Mouse (Mus musculus) layer of hippocampus, postnatal 10 days (tissue): ENCODE measurements around the gene I0C0044D17Rik. TPM values are rescaled to one million over a fixed set of nuclear protein-coding genes. Genes with fewer than 3 reads are reported as not detected.

Experiments used
- DNase-seq, 2 experiments: peaks; one replicate each; pipeline ENCODE4 v3.0.0; 2021; ENCODE audit warnings: low spot score in 2 of 2
- total RNA-seq, 2 experiments: library from RNA; stranded (reverse); gene quantifications; 2 replicates each; pipeline ENCODE4 v1.2.3; 2021

I0C0044D17Rik gene
- total RNA-seq, 2 experiments from 2014 or later: not detected

DNA sequence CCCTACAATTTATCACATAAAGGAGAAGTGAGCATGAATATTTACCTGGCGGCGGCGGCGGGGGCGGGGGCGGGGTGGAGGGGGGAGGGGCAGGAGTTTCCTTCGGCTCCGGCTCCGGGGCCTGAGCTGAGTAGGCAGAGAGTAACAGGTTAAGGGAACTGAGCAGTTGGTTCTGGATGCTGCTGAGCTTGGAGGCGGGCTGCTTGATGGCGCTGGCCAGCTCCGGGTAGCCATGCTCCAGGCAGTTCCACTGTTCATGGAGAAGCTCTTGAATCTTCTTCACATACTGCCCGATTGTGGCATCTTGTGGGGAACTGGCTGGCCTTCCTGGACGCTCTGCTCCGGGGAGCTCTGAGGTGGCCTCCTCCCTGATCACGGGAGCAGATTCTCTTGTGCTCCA lies 45.4 kb downstream of the I0C0044D17Rik start:
- no peak for DNase-seq

DNA sequence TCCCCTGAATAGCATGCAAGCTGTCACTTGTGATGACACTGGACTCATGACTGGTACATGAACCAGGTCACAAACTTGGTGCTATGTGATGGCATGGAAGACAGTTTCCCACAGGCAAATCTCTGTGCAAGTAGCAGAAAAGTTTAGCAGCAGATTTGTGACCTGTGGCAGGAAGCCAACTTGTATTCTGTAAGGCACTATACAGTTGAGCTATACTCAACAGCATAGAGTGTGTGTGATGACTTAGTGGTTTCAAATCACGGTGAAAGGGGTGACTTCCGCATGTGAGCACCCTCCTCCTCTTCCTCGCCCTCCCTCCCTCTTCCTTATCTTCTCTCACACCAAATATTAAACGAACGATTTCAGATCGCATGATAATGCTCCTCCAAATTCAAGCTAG lies 46.2 kb downstream of the I0C0044D17Rik start:
- no peak for DNase-seq

DNA sequence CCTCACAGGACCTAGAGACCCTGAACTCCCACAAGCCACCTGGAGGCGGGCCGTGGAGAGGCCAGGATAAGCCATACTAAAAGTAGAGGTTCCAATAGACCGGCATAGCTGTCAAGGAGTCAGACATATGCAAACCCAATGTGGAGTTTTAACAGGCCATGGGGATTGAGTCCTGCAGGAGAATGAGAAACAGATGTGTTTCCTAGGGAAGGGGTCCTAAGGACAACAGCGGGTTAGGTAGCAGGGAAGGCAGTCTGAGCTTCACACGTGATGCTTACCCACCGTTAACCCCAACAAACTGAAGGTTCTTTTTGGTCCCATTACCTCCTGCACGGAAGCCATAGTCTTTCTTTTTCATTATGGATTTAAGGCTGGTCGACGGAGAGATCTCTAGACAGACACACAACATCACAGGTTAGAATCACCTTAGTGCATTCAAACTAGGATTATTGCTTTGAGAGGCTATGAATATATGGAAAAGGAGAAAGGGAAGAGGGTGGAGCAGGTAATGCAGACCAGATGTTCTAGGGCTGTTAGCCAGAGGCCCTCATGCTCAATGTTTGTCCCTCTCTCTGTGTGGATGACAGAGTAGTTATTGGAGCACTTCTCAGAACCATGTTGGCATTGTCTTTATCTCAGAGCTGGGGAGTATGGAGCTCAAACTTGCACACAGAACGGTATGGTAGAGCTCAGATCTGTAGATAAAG lies 46.8 kb downstream of the I0C0044D17Rik start:
- DNase-seq: no peak

DNA sequence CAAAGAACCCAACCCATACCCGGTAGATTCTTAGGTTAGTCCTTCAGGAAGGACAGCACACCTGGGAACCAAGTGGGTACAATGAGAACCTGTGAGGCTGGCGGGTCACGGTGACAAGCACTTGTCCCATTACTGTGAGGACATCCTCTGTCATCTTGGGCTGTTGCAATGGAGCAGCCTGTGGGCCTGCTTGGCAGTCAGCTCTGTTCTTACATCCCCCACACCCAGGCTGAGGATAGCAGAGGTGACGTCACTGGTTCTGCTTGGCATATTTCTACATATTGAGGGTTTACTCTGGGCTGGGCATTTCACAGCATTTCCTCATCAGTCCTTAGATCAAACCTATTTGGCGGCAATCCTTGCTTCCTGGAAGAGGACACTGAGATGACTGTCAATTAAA lies 49.9 kb downstream of the I0C0044D17Rik start:
- DNase-seq: no peak

Other genes starting within 250 kb of the I0C0044D17Rik start
- under 1 TPM in 1 of 2 experiments, not detected in 1; 0.34 TPM for gene L1td1, start 97.1 kb downstream of the I0C0044D17Rik start, total RNA-seq
- gene Kank4, start 6.3 kb downstream of the I0C0044D17Rik start, total RNA-seq: 1 to 10 TPM; 2.8 to 3.0 TPM
- 10 to 100 TPM; 23.8 to 31.9 TPM for gene Usp1, start 100.0 kb upstream of the I0C0044D17Rik start, total RNA-seq
- not detected for gene Angptl3, start 207.1 kb upstream of the I0C0044D17Rik start, total RNA-seq